Comparison of ENCODE assay signal across 8 mouse cellular contexts in the genomic region with DNA sequence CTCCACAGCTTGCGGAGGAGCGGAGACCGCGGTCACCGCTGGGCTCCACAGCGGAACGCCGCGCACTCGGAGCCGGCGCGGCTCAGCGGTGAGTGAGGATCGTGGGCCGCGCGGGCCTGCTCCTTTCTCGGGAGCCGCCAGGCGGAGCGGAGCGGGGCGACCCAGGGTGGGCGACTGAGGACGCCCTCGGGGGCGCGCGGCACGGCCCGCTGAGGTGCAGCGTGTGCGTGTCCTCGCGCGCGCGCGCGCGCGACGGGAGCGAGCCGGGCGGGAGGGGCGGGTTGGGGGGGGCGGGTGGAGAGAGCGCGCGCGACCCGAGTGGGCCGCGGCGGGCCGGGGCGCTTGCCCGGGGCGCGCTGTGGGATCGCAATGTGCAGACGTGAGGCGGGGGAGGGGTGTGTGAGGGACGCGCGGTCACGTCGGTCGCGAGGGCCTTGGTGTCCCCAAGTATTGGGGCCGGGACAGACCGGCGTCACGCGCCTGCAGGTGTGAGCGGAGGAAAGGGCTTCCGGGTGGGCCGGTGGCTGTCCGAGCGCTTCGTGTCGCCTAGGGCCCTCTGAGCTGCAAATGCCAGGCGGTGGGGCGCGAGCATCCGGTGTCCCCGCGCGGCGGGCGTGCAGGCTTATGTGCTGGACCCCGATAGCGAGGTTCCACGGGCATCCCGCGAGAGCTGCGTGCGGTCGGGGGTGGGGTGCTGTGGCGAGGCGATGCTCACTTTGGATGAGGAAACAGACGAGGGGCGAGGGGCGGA. TPM values are rescaled to one million over a fixed set of nuclear protein-coding genes. Genes with fewer than 3 reads are reported as not detected.
DNase-seq lines count a peak whose midpoint lies in the region; ATAC-seq lines count a peak whose summit lies in the region.

No protein-coding gene starts in this region.

- under 1% methylated on average over 92 of the region's 106 CpGs for WGBS in hindbrain, embryonic 10.5 days

- 0 out of 2 replicates have a peak, but pooled peaks have one; percentile 1 for ATAC-seq in frontal cortex, adult (ENCODE audit: low TSS enrichment)

- H3K4me1 ChIP-seq in hindbrain, embryonic 10.5 days (replicated peaks) = peaks cover 22% of the 10 kb centered on the region

- H3K36me3 ChIP-seq in hindbrain, embryonic 10.5 days = no peaks in the 10 kb centered on the region

- peak; percentile 90 for DNase-seq in MN1 (ENCODE audit: low spot score)
- peak; percentile 71 for DNase-seq in cerebellum, adult 9-10 months
- peak; percentile 58 for DNase-seq in hindbrain, embryonic 10.5 days (ENCODE audit: low spot score)
- peak; percentile 46 to 63 for DNase-seq in layer of hippocampus, postnatal 25 days (ENCODE audit: extremely low spot score in 1 of 2, low spot score in 1 of 2)
- peak; percentile 35 for DNase-seq in lung, postnatal 25 days (ENCODE audit: low spot score)
- peak; percentile 80 for DNase-seq in retina, postnatal 1 day
- peak; percentile 81 for DNase-seq in thymus, postnatal 4 days

- no peaks in the 10 kb centered on the region for H3K27me3 ChIP-seq in hindbrain, embryonic 10.5 days (ENCODE audit: insufficient read depth, poor library complexity, severe bottlenecking)

- peak overlapping the region; percentile 93 for H3K27ac ChIP-seq in hindbrain, embryonic 10.5 days

- peak overlapping the region; percentile 80 for H3K4me3 ChIP-seq in hindbrain, embryonic 10.5 days

- no peaks in the 10 kb centered on the region for H3K9me3 ChIP-seq in hindbrain, embryonic 10.5 days

RNA-seq across cellular contexts. Expression of a gene that starts 0.5 kb away (rescaled TPM):
- polyA plus RNA-seq in hindbrain, embryonic 10.5 days (2016; fragmentation: Nextera tagmentation; extraction: Ambion mirVana) = 42.7 and 43.3 TPM in 2 replicates
- 100 to 1,000 TPM in 1 of 2 experiments, 10 to 100 TPM in 1; 86.8 to 117 TPM for total RNA-seq in layer of hippocampus, postnatal 25 days (2021)

RNA-seq across cellular contexts. Expression of a gene that starts 39.9 kb away (rescaled TPM):
- 0.60 and 0.96 TPM in 2 replicates for polyA plus RNA-seq in hindbrain, embryonic 10.5 days (2016; fragmentation: Nextera tagmentation; extraction: Ambion mirVana)
- total RNA-seq in layer of hippocampus, postnatal 25 days (2021) = under 1 TPM in 1 of 2 experiments, not detected in 1; 0.16 TPM

Comparison
In these comparisons a context has a peak if more than half of its experiments do, and no peak if none do; other contexts are left out.
1. Peak in every context shown above with its lines: DNase-seq, ATAC-seq, H3K4me3 ChIP-seq and H3K27ac ChIP-seq.
2. DNase-seq: peak in every context shown above with its lines; median percentile 90 in MN1; 81 in thymus, postnatal 4 days; 80 in retina, postnatal 1 day; 71 in cerebellum, adult 9-10 months; 58 in hindbrain, embryonic 10.5 days; 54 in layer of hippocampus, postnatal 25 days; 35 in lung, postnatal 25 days.